Mouse (Mus musculus) CH12.LX (cell line): ENCODE data around the gene Chd9. TPM values are rescaled to one million over a fixed set of nuclear protein-coding genes. Genes with fewer than 3 reads are reported as not detected.

Source experiments
- DNase-seq: peaks from one replicate; pipeline ENCODE4 v3.0.0-alpha.2; 2013; ENCODE audit errors: extremely low read depth
- H3K27ac ChIP-seq: 2 replicates; pipeline ENCODE4 v1.5.1; 2012; ENCODE audit warnings: low read depth, mild to moderate bottlenecking, control low read depth, moderate library complexity; ENCODE audit not compliant: insufficient read depth
- H3K27me3 ChIP-seq: replicated peaks from 2 replicates; pipeline ENCODE3; 2012; ENCODE audit warnings: inconsistent platforms
- H3K36me3 ChIP-seq, 2 experiments: replicated peaks in 1 of 2; 2 replicates each; pipeline versions ENCODE3 to v1.6.1; 2012; ENCODE audit warnings: inconsistent platforms in 1 of 2, low read length in 1 of 2, mild to moderate bottlenecking in 1 of 2, mixed read lengths in 1 of 2, moderate library complexity in 1 of 2; ENCODE audit not compliant: control insufficient read depth in 1 of 2, insufficient read depth in 1 of 2
- H3K4me1 ChIP-seq, 2 experiments: 2 replicates each; pipeline ENCODE4 v1.6.1; 2012; ENCODE audit warnings: inconsistent platforms in 1 of 2, moderate library complexity in 1 of 2; ENCODE audit not compliant: insufficient read depth in 2 of 2, control insufficient read depth in 1 of 2
- H3K4me2 ChIP-seq: 2 replicates; pipeline ENCODE4 v1.6.1; 2012; ENCODE audit warnings: low read depth, mild to moderate bottlenecking, control low read depth; ENCODE audit not compliant: poor library complexity, insufficient read depth, severe bottlenecking
- H3K4me3 ChIP-seq, 3 experiments: fragments of 150-350 bp in 1 of 3; sonication (generic) in 1 of 3; replicated peaks in 1 of 3; 2 replicates each; pipeline versions ENCODE3 to v1.5.1; 2011 to 2012; ENCODE audit warnings: low read depth in 2 of 3, low read length in 2 of 3, mild to moderate bottlenecking in 2 of 3, moderate library complexity in 2 of 3, control low read depth in 1 of 3, improper control_type of control experiment in 1 of 3, inconsistent platforms in 1 of 3, mixed read lengths in 1 of 3; ENCODE audit not compliant: poor library complexity in 1 of 3
- H3K79me2 ChIP-seq: replicated peaks from 2 replicates; pipeline ENCODE4 v1.6.1; 2012; ENCODE audit warnings: mild to moderate bottlenecking, moderate library complexity; ENCODE audit not compliant: control insufficient read depth, poor library complexity, insufficient read depth, severe bottlenecking; ENCODE audit errors: extremely low read depth
- H3K9ac ChIP-seq: 2 replicates; pipeline ENCODE4 v1.6.1; 2012; ENCODE audit warnings: low read depth, mild to moderate bottlenecking, control low read depth, moderate library complexity; ENCODE audit not compliant: insufficient read depth
- H3K9me3 ChIP-seq: replicated peaks from 2 replicates; pipeline ENCODE3; 2012; ENCODE audit warnings: low read length, inconsistent platforms, mixed read lengths
- CHD2 ChIP-seq: IDR thresholded peaks from 2 replicates; pipeline ENCODE4 v1.6.1; 2011; ENCODE audit warnings: low read length, improper control_type of control experiment
- JUN ChIP-seq: IDR thresholded peaks from 2 replicates; pipeline ENCODE4 v1.6.1; 2011; ENCODE audit warnings: low read depth, mild to moderate bottlenecking, low read length, improper control_type of control experiment, moderate library complexity; ENCODE audit not compliant: insufficient read depth
- MYC ChIP-seq: IDR thresholded peaks from 2 replicates; pipeline ENCODE4 v1.6.1; 2011; ENCODE audit warnings: low read depth, mild to moderate bottlenecking, improper control_type of control experiment, low read length
- dilution Hi-C: fragments of 300-500 bp; cut with MboI; formaldehyde crosslinking; loops from 2 replicates; pipeline ENCODE4 v1.14.3; 2020; ENCODE audit warnings: low sequenced_read_pairs; ENCODE audit not compliant: extremely low pct_unique_long_range_greater_than_20kb, extremely low pct_ligation_motif_present
- in situ Hi-C: fragments of 300-500 bp; cut with MboI; formaldehyde crosslinking; loops from 3 replicates; pipeline ENCODE4 v1.14.3; 2019; ENCODE audit warnings: low sequenced_read_pairs, low pct_ligation_motif_present, low pct_unique_long_range_greater_than_20kb, mixed read lengths
- polyA plus RNA-seq: library from polyadenylated mRNA; unstranded; fragments of >175 nt; gene quantifications from 2 replicates; pipeline ENCODE4 v1.2.1, GENCODE M21; 2012; ENCODE audit warnings: low read depth; ENCODE audit not compliant: insufficient read length
- total RNA-seq, 2 experiments: library from RNA; depleted of rRNA; stranded (reverse); fragments of 300-350 nt in 1 of 2; fragments of >200 nt in 1 of 2; gene quantifications; 2 replicates each; pipeline ENCODE4 v1.2.3; 2012 to 2014

Chd9 gene
- total and polyA plus RNA-seq, 3 experiments = 12.7 to 188 (median 15.1) TPM

DNA sequence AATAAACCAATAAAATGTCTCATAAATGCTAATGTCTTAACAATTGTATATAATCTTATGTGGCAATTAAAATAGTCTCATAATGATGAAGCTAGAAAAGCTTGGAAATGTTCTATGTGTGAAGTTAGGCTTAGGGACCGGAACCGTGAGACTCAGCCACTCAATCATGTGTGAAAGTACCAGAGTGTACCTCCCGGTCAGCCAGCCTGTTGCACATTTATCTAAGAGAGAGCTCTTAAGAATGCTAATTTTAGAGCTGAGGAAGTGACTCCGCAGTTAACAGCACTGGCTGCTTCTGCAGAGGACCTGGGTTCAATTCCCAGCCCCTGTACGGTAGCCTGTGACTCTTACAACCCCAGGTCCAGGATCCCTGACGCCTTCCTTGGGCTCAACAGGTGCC is 270.0 kb downstream of the Chd9 start:
- Histone ChIP-seq H3K36me3 (peaks cover 49 to 81% of the 10 kb centered on the region in 2 experiments), H3K9me3 (no peaks in the 10 kb centered on the region), H3K4me3 (no peak overlapping the region), H3K4me1 (no peaks in the 10 kb centered on the region), H3K27me3 (no peaks in the 10 kb centered on the region), H3K9ac (no peak overlapping the region), H3K4me2 (no peak overlapping the region), H3K79me2 (no peaks in the 10 kb centered on the region), H3K27ac (no peak overlapping the region)
- dilution Hi-C loops = no loop called here
- no peak for DNase-seq
- in situ Hi-C loops = no loop called here
- TF ChIP-seq JUN (no peak), CHD2 (no peak), MYC (no peak)

Other genes with a start within 250 kb of the Chd9 start
- not detected in 2 replicates for gene Gm19935, start 11.0 kb upstream of the Chd9 start, total RNA-seq (2012; rRNA removed)
- gene Gm19935, start 11.0 kb upstream of the Chd9 start, total RNA-seq (2014; rRNA removed) = not detected in 2 replicates
- gene Gm19935, start 11.0 kb upstream of the Chd9 start, polyA plus RNA-seq = not detected in 2 replicates
- 17.2 and 19.0 TPM in 2 replicates for gene Rbl2, start 241.7 kb downstream of the Chd9 start, total RNA-seq (2012; rRNA removed)
- gene Rbl2, start 241.7 kb downstream of the Chd9 start, total RNA-seq (2014; rRNA removed) = 19.2 and 20.4 TPM in 2 replicates
- gene Rbl2, start 241.7 kb downstream of the Chd9 start, polyA plus RNA-seq = 17.0 and 21.9 TPM in 2 replicates